Mouse (Mus musculus) common myeloid progenitor, adult 5-6 weeks (primary cell): ENCODE data around the gene Parvb. TPM values are rescaled to one million over a fixed set of nuclear protein-coding genes. Genes with fewer than 3 reads are reported as not detected.
A peak's percentile ranks its signal among the peaks of the same experiment; 100 is the strongest.

Source experiments
- ATAC-seq: replicated peaks from 2 replicates; pipeline ENCODE4 v1.8.0; 2016; ENCODE audit warnings: low read depth, mild to moderate bottlenecking, moderate TSS enrichment, inconsistent platforms; ENCODE audit not compliant: poor library complexity, severe bottlenecking
- total RNA-seq: library from RNA; stranded (forward); fragments of 200-1000, 187-1606 nt; gene quantifications from 2 replicates; pipeline ENCODE4 v1.2.3, GENCODE M21; 2017

Gene Parvb
- total RNA-seq, 1 experiment from 2014 or later = 4.2 TPM

DNA sequence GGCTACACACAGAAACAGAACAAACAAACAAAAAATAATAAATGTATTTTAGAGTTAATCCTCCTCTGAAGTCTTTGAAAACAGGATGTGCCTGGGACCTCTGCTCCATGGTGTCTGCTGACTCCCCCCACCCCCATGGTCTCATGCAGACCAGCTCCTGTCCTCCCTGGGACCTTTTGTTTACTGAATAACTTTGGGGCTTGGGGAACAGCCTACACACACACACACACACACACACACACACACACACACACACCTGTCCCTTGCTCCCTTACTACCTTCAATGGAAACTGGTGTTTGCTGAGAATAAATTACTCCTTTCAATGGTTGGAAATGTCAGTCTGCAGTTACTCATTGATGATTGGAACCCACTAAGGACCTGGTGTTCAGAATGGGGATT is 15.8 kb upstream of the Parvb start:
- no peak for ATAC-seq

DNA sequence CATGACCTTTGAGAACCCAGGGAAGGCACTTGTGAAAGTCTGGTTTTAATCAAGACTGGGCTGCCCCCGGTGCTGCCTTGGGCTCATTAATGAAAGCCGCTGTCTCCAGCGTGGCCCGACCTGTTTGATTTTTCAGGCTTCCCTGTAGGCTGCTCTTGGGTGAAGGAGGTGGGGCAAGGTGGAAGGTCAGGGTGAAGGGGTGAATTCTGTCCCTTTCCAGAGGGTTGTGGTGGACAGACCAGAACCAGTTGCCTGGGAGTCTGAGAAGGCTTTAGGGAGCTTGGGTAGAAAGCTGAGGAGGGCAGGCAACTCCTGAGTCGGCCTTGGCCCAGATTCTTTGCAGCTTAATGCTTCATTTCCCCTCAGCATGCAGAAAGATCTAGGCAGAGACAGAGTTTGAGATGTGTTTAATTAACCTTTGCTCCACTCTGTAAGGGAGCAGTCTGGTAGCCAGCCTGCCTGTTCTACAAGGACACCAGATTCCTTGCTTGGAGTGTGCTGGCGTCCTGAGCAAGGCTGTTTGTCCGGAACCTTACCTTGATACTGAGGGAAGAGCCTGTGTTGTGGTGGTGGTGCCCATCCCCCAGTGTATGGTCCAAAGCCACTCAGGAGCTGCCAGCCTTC is 15.3 kb upstream of the Parvb start:
- ATAC-seq = no peak

DNA sequence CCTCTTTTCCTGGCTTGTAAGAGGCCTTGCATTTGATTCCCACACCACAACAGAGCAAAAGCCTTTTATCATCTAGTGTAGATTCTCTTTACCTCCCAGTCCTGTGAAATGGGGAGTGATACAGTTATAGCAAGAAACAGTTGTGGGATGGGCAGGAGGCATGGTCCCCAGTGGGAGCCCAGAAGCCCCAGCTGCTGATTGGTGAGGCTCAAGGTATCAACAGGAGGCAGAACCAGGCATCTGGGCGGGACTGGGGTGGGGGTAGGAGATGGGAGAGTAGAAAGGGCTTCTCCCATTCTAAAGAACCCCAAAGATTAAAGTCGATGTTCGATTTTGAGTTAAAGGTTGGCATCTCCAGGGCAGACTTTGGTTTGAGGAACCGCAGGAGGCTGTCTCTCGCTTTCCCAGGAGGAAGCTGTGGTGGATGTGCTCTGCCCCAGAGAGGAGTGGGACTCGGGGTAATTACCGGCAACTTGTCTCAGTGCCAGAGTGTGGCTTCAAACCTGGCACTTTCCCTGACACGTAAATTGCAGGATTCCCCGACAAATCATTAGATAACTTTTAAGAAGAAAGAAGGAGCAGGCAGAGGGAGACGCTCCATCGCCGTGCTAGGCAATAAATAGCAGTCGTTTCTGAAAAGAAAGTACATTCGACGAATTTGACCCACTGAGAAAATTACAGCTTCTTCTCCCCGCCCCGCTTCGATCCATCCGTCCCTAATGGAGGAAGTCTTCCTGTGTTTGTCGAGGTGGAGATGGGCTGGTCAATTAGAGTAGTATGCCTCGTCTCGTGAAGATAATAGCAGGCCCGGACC is 13.7 kb upstream of the Parvb start:
- ATAC-seq = peak; percentile 64

DNA sequence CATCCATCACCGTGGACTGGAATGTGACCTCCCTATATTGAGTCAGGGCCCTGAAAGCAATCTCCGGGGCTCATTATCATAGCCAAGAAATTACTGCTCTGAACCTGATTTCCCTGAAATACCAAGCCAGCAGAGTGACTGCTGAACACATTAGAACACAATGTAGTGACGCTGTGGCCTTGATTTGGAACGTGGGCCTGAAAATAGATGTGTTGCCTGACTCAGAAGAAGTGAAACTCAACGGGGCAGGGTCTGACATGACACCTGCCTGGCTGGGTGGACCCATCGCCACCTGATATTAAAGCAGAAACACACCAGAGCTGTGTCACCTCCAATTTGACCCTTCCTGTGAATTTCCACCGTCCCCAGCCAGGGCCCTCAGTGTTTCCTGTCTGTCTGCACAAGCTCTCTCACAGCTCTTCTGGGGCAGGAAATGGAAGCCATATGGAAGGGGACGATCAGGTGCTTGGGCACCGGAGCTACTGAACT is 13.0 kb upstream of the Parvb start:
- ATAC-seq = no peak; the same call in 1 of the 2 replicates

DNA sequence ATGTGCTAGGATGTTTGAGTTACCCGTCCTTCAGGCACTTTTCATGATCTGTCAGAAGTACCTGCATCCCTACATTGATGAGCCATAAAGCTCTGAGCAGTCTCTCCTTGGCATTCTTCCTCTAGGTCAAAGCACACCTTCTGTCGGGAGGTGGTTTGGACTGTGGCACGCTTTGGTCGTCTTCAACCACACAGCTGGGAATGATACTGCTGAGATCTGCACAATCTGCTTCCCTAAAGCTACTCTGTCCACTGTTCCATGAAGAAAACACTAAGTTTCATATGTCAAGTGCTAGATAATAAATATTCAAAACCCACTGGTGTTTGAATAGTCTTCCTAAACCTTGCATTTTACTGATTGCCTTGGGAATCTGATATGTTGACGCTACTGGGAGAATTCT is 10.3 kb upstream of the Parvb start:
- ATAC-seq = no peak

- ATAC-seq = no peak
These were observed 8.4 kb upstream of the Parvb start for GRCm38 (mm10) chr15:84223423-84223822.

DNA sequence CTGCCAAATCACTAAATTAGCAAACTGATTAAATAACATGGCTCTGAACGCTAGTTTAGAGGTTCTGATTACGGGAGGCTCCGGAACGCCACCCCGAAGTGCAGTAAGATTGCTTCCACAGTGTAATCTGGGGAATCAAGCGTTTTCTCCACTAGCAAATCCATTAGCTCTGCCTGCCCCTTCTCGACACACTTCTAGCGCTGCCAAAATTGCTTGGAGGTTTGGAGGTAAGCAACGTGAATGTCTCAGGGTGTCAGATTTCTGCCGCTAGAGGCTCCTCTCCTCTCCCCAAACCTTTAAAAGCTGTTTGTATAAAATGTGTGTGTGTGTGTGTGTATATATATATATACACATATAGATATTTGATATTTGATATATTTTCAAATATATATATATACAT is 7.1 kb upstream of the Parvb start:
- ATAC-seq = no peak

GRCm38 (mm10) chr15:84226918-84227317 is 4.9 kb upstream of the Parvb start:
- no peak for ATAC-seq

DNA sequence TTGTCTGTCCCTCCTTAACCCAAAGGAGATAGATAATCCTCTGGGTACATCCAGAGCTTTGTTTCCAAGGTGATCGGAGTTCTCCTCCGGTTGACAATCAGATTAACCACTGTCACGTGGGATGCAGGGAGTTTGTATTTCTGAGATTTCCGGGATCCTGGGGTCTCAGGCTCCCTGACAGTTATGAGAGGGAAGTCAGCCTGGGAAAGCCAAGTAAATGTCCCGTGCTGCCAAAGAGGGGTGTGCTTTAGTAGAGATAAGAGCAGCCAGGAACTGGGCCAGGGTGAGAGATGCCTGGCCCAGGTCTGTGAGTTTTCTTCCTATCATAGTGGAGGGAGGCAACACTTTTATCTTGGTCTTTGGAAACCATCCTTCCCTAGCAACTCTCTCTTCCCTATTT is 1.2 kb upstream of the Parvb start:
- peak; percentile 20 for ATAC-seq

- ATAC-seq = peak; percentile 78
These were observed 630 bp upstream of the Parvb start for GRCm38 (mm10) chr15:84231113-84231712.

DNA sequence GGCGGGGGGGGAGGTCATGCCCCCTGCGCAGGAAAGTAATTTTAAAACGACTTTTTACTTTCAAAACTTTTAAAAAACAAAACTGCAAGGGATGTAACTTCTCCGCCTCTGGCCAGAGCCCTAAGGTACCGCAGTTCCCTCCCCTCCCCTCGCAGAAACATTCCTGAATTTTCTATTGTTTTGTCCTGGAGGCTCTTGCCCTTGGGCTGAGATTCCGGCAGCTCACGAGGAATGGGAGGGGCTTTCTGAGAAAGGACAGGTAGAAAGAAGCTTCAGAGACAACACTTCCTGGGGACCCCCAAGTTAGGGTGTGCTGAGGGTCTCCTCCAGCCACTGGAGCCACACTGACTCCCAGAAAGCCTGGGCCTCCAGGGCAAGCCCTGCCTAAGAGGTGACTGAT is 766 bp downstream of the Parvb start:
- ATAC-seq = no peak

DNA sequence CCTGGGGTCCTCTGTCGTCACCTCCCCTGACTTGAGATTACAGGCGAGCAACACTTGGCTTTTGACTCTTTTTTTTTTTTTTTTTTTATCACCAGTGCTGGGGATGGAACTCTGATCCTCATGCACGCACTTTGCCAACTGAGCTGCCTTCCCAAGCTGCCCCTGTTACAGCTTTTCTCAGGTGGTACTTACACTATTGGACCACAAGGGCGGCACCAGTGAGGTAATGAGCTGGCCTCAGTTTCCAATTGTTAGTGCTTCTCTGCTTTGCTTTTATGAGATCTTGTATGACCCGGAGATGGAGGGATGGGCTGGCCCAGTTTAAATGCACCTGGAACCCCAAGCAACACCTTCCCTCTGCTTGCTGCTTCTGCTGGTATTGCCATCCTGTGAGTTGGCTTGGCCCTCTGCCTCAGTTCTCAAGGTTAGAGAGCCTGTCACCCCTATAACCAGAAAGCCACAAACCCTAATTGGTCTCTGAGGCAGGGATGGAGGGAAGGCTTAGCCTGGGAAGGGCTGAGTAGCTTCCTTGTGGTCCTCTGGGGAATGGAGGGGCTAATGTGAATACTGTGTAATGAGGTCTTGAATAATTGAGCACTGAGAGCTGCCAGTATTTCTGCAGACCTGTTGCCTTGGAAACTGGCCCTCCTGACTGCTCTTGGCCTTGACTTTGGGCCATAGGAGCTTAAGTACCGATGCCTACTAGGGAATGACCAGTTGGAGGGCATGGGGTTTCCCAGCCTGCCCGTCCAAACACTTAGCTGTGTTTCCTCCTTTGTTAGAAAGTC is 3.1 kb downstream of the Parvb start:
- ATAC-seq = no peak

- peak; percentile 79 for ATAC-seq
These were observed 3.8 kb downstream of the Parvb start for GRCm38 (mm10) chr15:84235646-84236045.

DNA sequence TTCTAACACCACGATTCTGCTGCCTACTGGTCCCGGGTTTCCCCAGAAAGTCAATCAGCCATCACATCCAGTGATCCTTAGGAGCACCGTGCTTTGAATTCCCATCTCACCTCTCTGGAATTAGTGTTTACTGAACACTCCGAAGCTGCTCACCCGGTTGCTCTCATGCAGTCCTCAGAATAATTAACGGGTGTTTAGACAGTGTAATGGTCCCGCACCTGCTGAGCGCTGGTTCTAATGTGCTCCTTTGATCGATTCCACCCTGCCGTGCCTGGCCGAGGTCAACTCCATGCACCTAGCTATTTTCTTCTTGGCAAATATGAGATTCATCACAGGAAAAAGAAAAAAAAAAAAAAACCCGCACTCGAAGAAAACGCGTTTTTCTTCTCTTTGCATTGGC is 6.7 kb downstream of the Parvb start:
- ATAC-seq = no peak

- ATAC-seq = no peak
These were observed 7.2 kb downstream of the Parvb start for GRCm38 (mm10) chr15:84238991-84239401.

GRCm38 (mm10) chr15:84241520-84241919 is 9.7 kb downstream of the Parvb start:
- no peak for ATAC-seq

GRCm38 (mm10) chr15:84245104-84245503 is 13.3 kb downstream of the Parvb start:
- no peak for ATAC-seq

- ATAC-seq = no peak
These were observed 14.4 kb downstream of the Parvb start for GRCm38 (mm10) chr15:84246195-84246594.

DNA sequence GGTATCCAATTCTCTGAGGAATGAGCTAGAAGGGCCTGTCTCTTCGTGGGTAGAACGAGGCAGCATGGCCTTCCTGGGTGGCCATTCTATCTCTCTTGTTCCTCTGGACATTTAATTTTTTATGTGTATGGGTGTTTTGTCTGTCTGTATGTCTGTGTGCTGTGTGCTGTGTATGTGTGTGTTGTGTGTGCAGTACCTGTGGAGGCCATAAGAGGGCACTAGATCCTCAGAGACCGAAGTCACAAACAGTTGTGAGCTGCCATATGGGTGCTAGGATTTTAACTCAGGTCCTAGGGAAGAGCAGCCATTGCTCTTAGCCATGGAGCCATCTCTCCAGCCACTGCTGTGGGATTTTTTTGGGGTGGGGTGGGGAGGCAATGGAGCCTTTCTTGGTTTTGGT is 15.5 kb downstream of the Parvb start:
- ATAC-seq = no peak

DNA sequence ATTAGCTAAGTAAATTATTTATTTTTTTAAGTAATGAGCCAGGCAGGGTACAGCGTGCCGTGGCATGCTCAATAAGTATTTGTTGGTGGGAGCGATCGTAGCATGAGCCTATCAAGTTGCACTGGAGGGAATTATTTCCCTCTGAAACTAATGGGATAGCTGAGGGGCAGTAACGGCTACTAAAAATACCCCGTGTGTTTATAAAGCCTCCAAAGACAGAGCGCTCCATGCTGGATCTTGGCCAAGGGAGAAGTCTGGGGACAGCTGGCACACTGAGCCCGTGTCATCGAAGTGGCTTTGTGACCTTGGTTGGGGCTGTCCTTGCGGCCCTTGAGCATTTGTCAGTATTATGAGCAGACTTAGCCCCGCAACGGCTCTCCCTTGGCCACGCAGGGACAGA is 19.4 kb downstream of the Parvb start:
- no peak for ATAC-seq
